Mouse (Mus musculus) embryonic facial prominence, embryonic 10.5 days (tissue): ENCODE results near the gene Gm9945. TPM values are rescaled to one million over a fixed set of nuclear protein-coding genes. Genes with fewer than 3 reads are reported as not detected.

Experiments used
- DNase-seq: peaks from one replicate; pipeline ENCODE4 v3.0.0-alpha.2; 2017; ENCODE audit warnings: low spot score
- H3K27ac ChIP-seq: fragments of 300-500 bp; sonication (generic); replicated peaks from 2 replicates; pipeline ENCODE4 v1.5.1; 2016; ENCODE audit warnings: mild to moderate bottlenecking
- H3K27me3 ChIP-seq: fragments of 300-500 bp; sonication (generic); replicated peaks from 2 replicates; pipeline ENCODE4 v1.6.1; 2016; ENCODE audit warnings: low read depth, mild to moderate bottlenecking; ENCODE audit not compliant: poor library complexity, severe bottlenecking
- H3K36me3 ChIP-seq: fragments of 300-500 bp; sonication (generic); replicated peaks from 2 replicates; pipeline ENCODE4 v1.6.1; 2016; ENCODE audit warnings: mild to moderate bottlenecking, moderate library complexity
- H3K4me1 ChIP-seq: fragments of 300-500 bp; sonication (generic); 2 replicates; pipeline ENCODE4 v1.6.1; 2016
- H3K4me3 ChIP-seq: fragments of 300-500 bp; sonication (generic); 2 replicates; pipeline ENCODE4 v1.5.1; 2016; ENCODE audit warnings: mild to moderate bottlenecking, moderate library complexity
- H3K9me3 ChIP-seq: fragments of 300-500 bp; sonication (generic); 2 replicates; pipeline ENCODE4 v1.6.1; 2016; ENCODE audit warnings: mild to moderate bottlenecking
- WGBS: fragments of 180-500 bp; shearing (Covaris S2); methylation state at CpG from one replicate; pipeline ENCODE4 v1.1.7; 2016; 5-methylcytosine and 5-hydroxymethylcytosine counted together
- polyA plus RNA-seq: library from polyadenylated mRNA; unstranded; fragments of >200 nt; fragmentation: Nextera tagmentation; extraction: Ambion mirVana; gene quantifications from 2 replicates; pipeline ENCODE4 v1.2.1, GENCODE M21; 2016

Gene Gm9945
- polyA plus RNA-seq, 1 experiment from 2014 or later, result 0.16 TPM

DNA sequence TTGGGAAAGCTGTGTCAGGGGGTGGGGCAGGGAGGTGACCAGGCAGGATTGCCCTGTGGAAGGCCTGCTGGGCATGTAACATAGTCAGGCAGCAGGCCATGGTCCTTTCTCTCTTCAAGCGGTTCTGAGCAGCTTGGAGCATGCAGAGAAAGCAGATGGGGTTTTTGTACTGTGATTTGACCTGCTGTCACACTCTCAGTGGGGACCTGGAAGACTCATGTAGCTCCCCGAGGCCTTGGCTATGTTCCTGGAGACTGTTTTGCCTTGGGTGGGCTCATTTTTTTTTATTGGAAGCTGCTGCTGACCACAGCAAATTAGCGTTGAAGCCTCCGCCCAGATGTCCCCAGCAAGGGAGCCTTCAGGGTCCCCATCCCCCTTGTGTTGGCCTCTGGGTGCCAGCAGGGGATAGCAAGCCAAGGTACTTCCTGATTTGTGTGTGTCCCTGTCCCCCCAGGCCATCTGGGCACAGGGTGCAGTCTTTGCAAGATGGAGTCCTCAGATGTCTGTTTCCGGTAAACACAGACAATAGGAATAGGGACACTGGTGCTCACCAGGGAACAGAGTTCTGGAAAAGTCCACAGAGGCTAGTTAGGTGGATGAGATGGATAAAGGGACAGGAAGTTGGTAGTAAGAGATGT lies 25.2 kb downstream of the Gm9945 start:
- Histone ChIP-seq H3K4me1 (peaks cover 32% of the 10 kb centered on the region), H3K27me3 (peaks cover 9% of the 10 kb centered on the region), H3K36me3 (no peaks in the 10 kb centered on the region), H3K4me3 (no peak overlapping the region), H3K9me3 (no peaks in the 10 kb centered on the region), H3K27ac (no peak overlapping the region)
- WGBS, result 59% methylated on average over 5 of the region's 5 CpGs
- DNase-seq, result no peak

- no peaks in the 10 kb centered on the region for H3K36me3 ChIP-seq
- no peak for DNase-seq
- WGBS, result 87% methylated on average over 9 of the region's 9 CpGs
- peaks cover 6% of the 10 kb centered on the region; the same call in 1 of the 2 replicates for H3K27me3 ChIP-seq
- peaks cover 20% of the 10 kb centered on the region; the same call in 1 of the 2 replicates for H3K4me1 ChIP-seq
- H3K4me3 ChIP-seq, result no peak overlapping the region
- no peak overlapping the region for H3K27ac ChIP-seq
- no peaks in the 10 kb centered on the region for H3K9me3 ChIP-seq
Measured at GRCm38 (mm10) chr11:53507098-53507805, 27.3 kb downstream of the Gm9945 start.

DNA sequence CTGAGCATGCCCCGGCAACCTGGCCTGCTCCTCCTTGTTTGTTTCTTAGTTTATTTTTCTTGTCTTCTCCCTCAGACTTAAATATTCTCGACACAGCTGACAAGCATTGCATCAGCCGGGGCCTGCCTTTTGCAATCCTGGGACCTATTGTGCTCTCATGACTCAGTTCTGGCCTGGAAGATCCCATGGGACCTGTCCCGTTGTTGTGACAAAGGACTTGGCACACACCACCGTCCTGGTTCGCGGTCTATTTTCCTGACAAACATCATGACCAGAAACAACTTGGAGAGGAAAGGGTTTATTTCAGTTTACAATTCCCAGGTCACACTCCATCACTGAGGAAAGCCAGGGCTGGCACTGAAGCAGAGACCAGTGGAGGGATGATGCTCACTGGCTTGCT lies 28.2 kb downstream of the Gm9945 start:
- H3K4me1 ChIP-seq, result peaks cover 20% of the 10 kb centered on the region; the same call in 1 of the 2 replicates
- DNase-seq, result no peak
- H3K9me3 ChIP-seq, result no peaks in the 10 kb centered on the region
- no peaks in the 10 kb centered on the region for H3K36me3 ChIP-seq
- H3K4me3 ChIP-seq, result no peak overlapping the region
- H3K27ac ChIP-seq, result no peak overlapping the region
- WGBS, result 78% methylated on average over 7 of the region's 7 CpGs
- peaks cover 6% of the 10 kb centered on the region; the same call in 1 of the 2 replicates for H3K27me3 ChIP-seq

DNA sequence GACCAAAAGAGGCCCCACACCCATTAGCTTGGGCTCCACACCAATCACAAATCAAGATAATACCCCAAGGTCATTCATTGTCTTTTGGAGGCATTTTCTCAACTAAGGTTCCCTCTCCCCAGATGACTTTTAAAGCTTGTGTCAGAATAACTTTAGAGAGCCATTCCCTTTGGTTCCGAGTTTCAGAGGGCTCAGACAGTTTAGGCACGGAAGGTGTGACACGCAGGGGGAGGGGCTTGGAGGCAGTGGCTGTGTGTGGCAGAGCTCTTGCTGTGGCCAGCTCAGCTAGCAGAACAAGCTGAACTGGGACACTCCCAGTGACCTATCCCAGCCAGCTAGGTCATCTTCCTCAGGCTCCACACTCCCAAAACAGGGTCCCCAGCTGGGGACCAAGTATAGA lies 28.6 kb downstream of the Gm9945 start:
- WGBS, result 61% methylated on average over 3 of the region's 3 CpGs
- H3K27ac ChIP-seq, result no peak overlapping the region
- H3K4me3 ChIP-seq, result no peak overlapping the region
- no peaks in the 10 kb centered on the region for H3K9me3 ChIP-seq
- H3K27me3 ChIP-seq, result peaks cover 6% of the 10 kb centered on the region; the same call in 1 of the 2 replicates
- H3K36me3 ChIP-seq, result no peaks in the 10 kb centered on the region
- H3K4me1 ChIP-seq, result peaks cover 20% of the 10 kb centered on the region; the same call in 1 of the 2 replicates
- no peak for DNase-seq

- DNase-seq, result no peak
- no peaks in the 10 kb centered on the region for H3K9me3 ChIP-seq
- peaks cover 5% of the 10 kb centered on the region; the same call in 1 of the 2 replicates for H3K4me1 ChIP-seq
- peaks cover 6% of the 10 kb centered on the region; the same call in 1 of the 2 replicates for H3K27me3 ChIP-seq
- H3K27ac ChIP-seq, result no peak overlapping the region
- H3K36me3 ChIP-seq, result no peaks in the 10 kb centered on the region
- WGBS, result 63% methylated on average over 5 of the region's 5 CpGs
- H3K4me3 ChIP-seq, result no peak overlapping the region
Measured at GRCm38 (mm10) chr11:53510351-53510750, 30.4 kb downstream of the Gm9945 start.

GRCm38 (mm10) chr11:53516775-53517627 lies 37.0 kb downstream of the Gm9945 start:
- peaks cover 43% of the 10 kb centered on the region for H3K4me1 ChIP-seq
- H3K27ac ChIP-seq, result no peak overlapping the region
- H3K4me3 ChIP-seq, result no peak overlapping the region
- no peaks in the 10 kb centered on the region for H3K9me3 ChIP-seq
- peaks cover 24% of the 10 kb centered on the region for H3K27me3 ChIP-seq
- DNase-seq, result no peak
- H3K36me3 ChIP-seq, result no peaks in the 10 kb centered on the region
- 74% methylated on average over 8 of the region's 8 CpGs for WGBS

DNA sequence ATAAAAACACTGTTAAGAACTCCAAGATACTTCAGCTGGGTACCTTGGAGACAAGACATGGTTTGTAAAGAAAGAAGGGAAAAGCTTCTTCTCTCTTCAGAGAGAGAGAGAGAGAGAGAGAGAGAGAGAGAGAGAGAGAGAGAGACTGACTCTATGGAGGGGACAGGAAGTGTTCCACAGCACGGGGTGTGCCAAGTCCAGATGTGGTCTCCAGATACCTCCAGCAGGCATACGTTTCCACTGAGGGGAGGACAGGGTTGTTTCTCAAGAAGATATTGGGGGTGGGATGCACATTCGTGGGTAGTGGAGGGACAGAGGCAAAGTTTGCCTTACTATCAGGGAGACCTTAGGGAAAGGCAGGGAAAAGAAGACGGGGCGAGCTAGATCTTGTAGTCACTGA lies 38.8 kb downstream of the Gm9945 start:
- H3K4me1 ChIP-seq, result peaks cover 55% of the 10 kb centered on the region
- H3K27me3 ChIP-seq, result peaks cover 21% of the 10 kb centered on the region
- DNase-seq, result no peak
- H3K36me3 ChIP-seq, result no peaks in the 10 kb centered on the region
- no peaks in the 10 kb centered on the region for H3K9me3 ChIP-seq
- no peak overlapping the region for H3K27ac ChIP-seq
- WGBS, result 46% methylated on average over 5 of the region's 5 CpGs
- H3K4me3 ChIP-seq, result peak overlapping the region; percentile 92; the same call in 1 of the 2 replicates

DNA sequence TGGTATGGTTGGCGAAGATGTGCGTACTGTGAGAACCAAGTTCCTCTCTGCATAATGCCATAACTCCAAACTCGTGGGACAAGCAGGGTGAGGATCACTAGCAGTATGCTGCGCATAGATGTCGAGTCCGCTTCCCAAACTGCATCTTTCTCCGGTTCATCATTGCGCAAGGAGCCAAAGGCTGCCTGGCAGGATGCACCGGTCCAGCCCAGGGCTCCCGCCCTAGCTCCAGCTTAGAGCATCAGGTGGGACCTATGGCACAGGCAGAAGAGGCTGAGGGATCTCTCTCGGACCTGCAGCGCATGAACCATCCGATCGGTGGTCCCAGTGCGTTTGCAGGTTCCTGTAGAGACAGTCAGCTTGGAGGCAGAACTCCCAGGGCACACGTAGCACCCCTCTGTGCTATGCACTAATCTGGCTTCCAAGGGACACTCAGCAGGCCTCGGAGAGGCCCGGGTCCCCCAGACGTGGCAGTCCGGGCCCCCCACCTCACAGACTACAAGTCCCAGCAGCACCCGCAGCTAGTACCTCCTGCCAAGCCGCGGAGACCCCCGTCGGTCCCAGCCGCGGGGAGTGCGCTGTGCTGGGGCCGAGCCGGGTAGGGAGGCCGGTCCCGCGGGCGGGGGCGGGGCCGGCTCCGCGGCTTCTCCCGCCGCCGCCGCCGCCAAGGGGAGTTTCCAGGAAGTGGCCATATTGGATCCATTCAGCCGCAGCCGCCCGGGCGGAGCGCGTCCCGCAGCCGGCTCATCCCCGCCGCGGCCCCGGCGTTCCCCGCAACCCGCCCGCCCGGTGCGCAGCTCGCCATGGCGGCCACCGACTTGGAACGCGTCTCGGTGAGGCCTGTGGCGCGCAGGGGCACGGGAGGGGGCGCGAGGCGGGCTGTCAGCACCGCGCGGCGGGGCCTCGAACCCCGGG lies 39.5 kb downstream of the Gm9945 start, which contains the start of gene Sept8:
Gene Sept8 (plus strand): TSS at position 51 of the 915 bp plus-strand sequence.
- Histone ChIP-seq H3K36me3 (no peaks in the 10 kb centered on the region), H3K27ac (peak within 1 kb of the TSS; percentile 91), H3K4me1 (peaks cover 62% of the 10 kb centered on the region), H3K4me3 (peak within 1 kb of the TSS; percentile 92), H3K9me3 (no peaks in the 10 kb centered on the region), H3K27me3 (peaks cover 21% of the 10 kb centered on the region)
- 4% methylated on average over 79 of the region's 79 CpGs for WGBS
- peak; percentile 80 for DNase-seq

- no peaks in the 10 kb centered on the region for H3K9me3 ChIP-seq
- WGBS, result 2% methylated on average over 24 of the region's 24 CpGs
- H3K27ac ChIP-seq, result peak overlapping the region; percentile 91
- DNase-seq, result peak; percentile 52
- peaks cover 71% of the 10 kb centered on the region for H3K4me1 ChIP-seq
- H3K27me3 ChIP-seq, result peaks cover 21% of the 10 kb centered on the region
- peak overlapping the region; percentile 92 for H3K4me3 ChIP-seq
- H3K36me3 ChIP-seq, result no peaks in the 10 kb centered on the region
Measured at GRCm38 (mm10) chr11:53520122-53520978, 40.4 kb downstream of the Gm9945 start.

DNA sequence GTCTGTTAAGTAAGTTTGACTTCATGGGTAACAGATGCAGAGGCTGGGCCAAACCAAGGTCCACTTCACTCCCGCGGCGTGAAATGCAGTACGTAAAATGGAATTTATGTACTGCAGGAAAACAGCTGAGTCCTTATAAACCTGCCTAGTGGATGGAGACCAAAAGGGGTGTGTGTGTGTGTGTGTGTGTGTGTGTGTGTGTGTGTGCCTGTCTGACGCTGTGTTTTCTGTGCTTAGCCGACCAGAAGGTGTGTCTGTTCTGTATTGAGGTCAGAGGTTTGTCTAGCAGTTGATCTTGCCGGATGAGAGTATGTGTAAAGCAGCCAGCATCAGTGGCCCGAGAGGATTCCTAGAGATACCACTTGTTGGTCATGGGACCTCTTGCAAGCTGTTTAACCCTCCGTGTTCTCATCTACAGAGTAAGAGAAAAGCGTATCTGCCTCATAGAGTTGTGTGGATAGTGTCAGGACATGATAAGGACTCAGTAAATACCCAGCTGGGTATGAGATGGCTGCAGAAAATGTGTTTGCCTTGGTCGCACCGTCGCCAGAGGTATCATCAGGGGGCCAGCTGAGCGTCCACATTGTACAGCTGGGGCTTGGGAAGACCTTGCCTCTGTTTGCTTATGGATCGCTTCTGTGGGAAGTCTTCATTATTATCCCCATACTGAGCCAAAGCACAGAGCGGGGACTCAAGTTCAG lies 41.3 kb downstream of the Gm9945 start:
- H3K4me3 ChIP-seq, result peak overlapping the region; percentile 92
- H3K27me3 ChIP-seq, result peaks cover 21% of the 10 kb centered on the region
- peaks cover 78% of the 10 kb centered on the region for H3K4me1 ChIP-seq
- DNase-seq, result no peak
- H3K36me3 ChIP-seq, result no peaks in the 10 kb centered on the region
- H3K9me3 ChIP-seq, result no peaks in the 10 kb centered on the region
- WGBS, result 62% methylated on average over 16 of the region's 16 CpGs
- no peak overlapping the region for H3K27ac ChIP-seq
